Mouse (Mus musculus) layer of hippocampus, adult 18-20 months (tissue): ENCODE data around the gene Gm4836. TPM values are rescaled to one million over a fixed set of nuclear protein-coding genes. Genes with fewer than 3 reads are reported as not detected.
"Not testable (repeated sequence)": the region's sequence is repeated elsewhere in the genome, so short reads cannot be mapped to it uniquely, and the experiment has no call there.

Experiments used
- DNase-seq, 2 experiments: peaks; one replicate each; pipeline ENCODE4 v3.0.0; 2022; ENCODE audit warnings: low spot score in 2 of 2
- long read RNA-seq: library from polyadenylated mRNA; stranded (forward); transcript quantifications from one replicate; pipeline ENCODE4 v2.0.0, GENCODE M21; 2021
- total RNA-seq, 2 experiments: library from RNA; stranded (reverse); gene quantifications; 2 replicates each; pipeline ENCODE4 v1.2.3; 2021

Gene Gm4836
- total RNA-seq = not detected
- long read RNA-seq = 0 reads

DNA sequence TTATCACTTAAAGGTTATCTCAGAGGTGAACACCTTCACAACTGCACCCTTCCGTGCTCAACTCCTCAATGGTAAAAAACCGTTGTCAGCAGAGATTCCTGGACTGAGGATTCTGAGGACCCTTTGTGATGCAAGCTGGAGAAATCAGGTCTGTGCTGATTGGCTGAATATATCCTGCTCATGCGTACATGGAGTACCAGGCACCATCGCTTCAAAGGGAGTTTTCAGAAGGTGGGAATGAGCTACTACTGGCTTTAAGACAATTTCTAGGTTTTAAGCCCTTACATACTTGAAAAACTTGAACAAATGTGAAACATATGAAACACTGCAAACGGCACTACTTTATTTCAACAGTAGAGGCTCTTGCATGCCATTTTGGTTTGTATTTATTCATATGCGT lies at the start of gene Gm4836:
Gene Gm4836, minus strand, starts transcription at position 101 of the 400 bp plus-strand sequence.
- not testable (repeated sequence) for DNase-seq
